Mouse (Mus musculus) gastrocnemius, postnatal 4 days (tissue): ENCODE data around the gene Phactr2. TPM values are rescaled to one million over a fixed set of nuclear protein-coding genes. Genes with fewer than 3 reads are reported as not detected.
A peak's percentile ranks its signal among the peaks of the same experiment; 100 is the strongest.

ENCODE experiments used
- DNase-seq, 2 experiments: peaks; one replicate each; pipeline ENCODE4 v3.0.0; 2021 to 2022; ENCODE audit warnings: low spot score in 2 of 2, mixed read lengths in 2 of 2
- total RNA-seq, 2 experiments: library from RNA; stranded (reverse); gene quantifications; 2 replicates each; pipeline ENCODE4 v1.2.3; 2021

Gene Phactr2
- total RNA-seq, 2 experiments from 2014 or later = 75.0 to 78.7 TPM

GRCm38 (mm10) chr10:13451640-13452039 lies 22.6 kb downstream of the Phactr2 start:
- DNase-seq = no peak

GRCm38 (mm10) chr10:13448283-13449045 lies 25.7 kb downstream of the Phactr2 start:
- DNase-seq = no peak

GRCm38 (mm10) chr10:13446791-13447249 lies 27.4 kb downstream of the Phactr2 start:
- peak in 1 of 2 experiments; percentile 56 for DNase-seq

- no peak for DNase-seq
These were observed 30.0 kb downstream of the Phactr2 start for GRCm38 (mm10) chr10:13444257-13444656.

- no peak for DNase-seq
These were observed 30.6 kb downstream of the Phactr2 start for GRCm38 (mm10) chr10:13443647-13444046.

- DNase-seq = no peak
These were observed 33.9 kb downstream of the Phactr2 start for GRCm38 (mm10) chr10:13440292-13440691.

GRCm38 (mm10) chr10:13438118-13438821 lies 35.9 kb downstream of the Phactr2 start:
- no peak for DNase-seq

- no peak for DNase-seq
These were observed 37.2 kb downstream of the Phactr2 start for GRCm38 (mm10) chr10:13437011-13437410.

GRCm38 (mm10) chr10:13433016-13433415 lies 41.2 kb downstream of the Phactr2 start:
- DNase-seq = no peak

- no peak for DNase-seq
These were observed 42.3 kb downstream of the Phactr2 start for GRCm38 (mm10) chr10:13431641-13432540.

GRCm38 (mm10) chr10:13429766-13430165 lies 44.4 kb downstream of the Phactr2 start:
- peak in 1 of 2 experiments; percentile 58 for DNase-seq

GRCm38 (mm10) chr10:13429240-13429639 lies 45.0 kb downstream of the Phactr2 start:
- peak in 1 of 2 experiments; percentile 71 for DNase-seq

GRCm38 (mm10) chr10:13428536-13428935 lies 45.7 kb downstream of the Phactr2 start:
- no peak for DNase-seq

- no peak for DNase-seq
These were observed 46.6 kb downstream of the Phactr2 start for GRCm38 (mm10) chr10:13427599-13427998.

- DNase-seq = peak; percentile 43 to 74
These were observed 49.0 kb downstream of the Phactr2 start for GRCm38 (mm10) chr10:13425198-13425597.

- no peak for DNase-seq
These were observed 49.7 kb downstream of the Phactr2 start for GRCm38 (mm10) chr10:13424508-13424907.

GRCm38 (mm10) chr10:13424015-13424414 lies 50.2 kb downstream of the Phactr2 start:
- DNase-seq = no peak

- DNase-seq = no peak
These were observed 52.1 kb downstream of the Phactr2 start for GRCm38 (mm10) chr10:13422121-13422520.

GRCm38 (mm10) chr10:13419246-13419645 lies 55.0 kb downstream of the Phactr2 start:
- no peak for DNase-seq

GRCm38 (mm10) chr10:13415489-13416104 lies 58.6 kb downstream of the Phactr2 start:
- no peak for DNase-seq
